Mouse (Mus musculus): ENCODE measurements around the gene Gm10722.
"Not testable (repeated sequence)": the region's sequence is repeated elsewhere in the genome, so short reads cannot be mapped to it uniquely, and the experiment has no call there.

GRCm38 (mm10) chr9:3002794-3003396 is 2.2 kb downstream of the Gm10722 start, which contains the start of gene Gm11168:
- not testable (repeated sequence) for TF ChIP-seq POLR2A (IDR thresholded peaks at IDR 0.05; ENCODE audit: borderline replicate concordance, insufficient read depth, low read length); CTCF (IDR thresholded peaks at IDR 0.05; ENCODE audit: borderline replicate concordance, insufficient read depth, low read depth, low read length)
